Mouse (Mus musculus) lung, embryonic 14.5 days (tissue): ENCODE results near the gene Fmnl2. TPM values are rescaled to one million over a fixed set of nuclear protein-coding genes. Genes with fewer than 3 reads are reported as not detected.

Source experiments
- ATAC-seq: fragments of 200-750 bp; cut with Nextera tagmentation; 2 replicates; pipeline ENCODE4 v1.8.0; 2017; ENCODE audit warnings: mild to moderate bottlenecking, moderate TSS enrichment, moderate library complexity; ENCODE audit not compliant: insufficient read depth
- DNase-seq: peaks from one replicate; pipeline ENCODE4 v3.0.0-alpha.2; 2015
- H3K27ac ChIP-seq: fragments of 300-500 bp; sonication (generic); 2 replicates; pipeline ENCODE4 v1.5.1; 2014; ENCODE audit warnings: low read depth, mild to moderate bottlenecking, moderate library complexity
- H3K27me3 ChIP-seq: fragments of 300-500 bp; sonication (generic); 2 replicates; pipeline ENCODE4 v1.6.1; 2014; ENCODE audit warnings: low read length, control low read depth; ENCODE audit not compliant: insufficient read depth
- H3K36me3 ChIP-seq: fragments of 300-500 bp; sonication (generic); 2 replicates; pipeline ENCODE4 v1.6.1; 2014; ENCODE audit warnings: control low read depth; ENCODE audit not compliant: insufficient read depth
- H3K4me1 ChIP-seq: fragments of 300-500 bp; sonication (generic); 2 replicates; pipeline ENCODE4 v1.6.1; 2014; ENCODE audit warnings: antibody characterized with exemption, control low read depth; ENCODE audit not compliant: insufficient read depth
- H3K4me2 ChIP-seq: fragments of 300-500 bp; sonication (generic); 2 replicates; pipeline ENCODE4 v1.6.1; 2014; ENCODE audit warnings: mild to moderate bottlenecking
- H3K4me3 ChIP-seq: fragments of 300-500 bp; sonication (generic); 2 replicates; pipeline ENCODE4 v1.5.1; 2014; ENCODE audit warnings: low read depth, low read length
- H3K9ac ChIP-seq: fragments of 300-500 bp; sonication (generic); 2 replicates; pipeline ENCODE4 v1.6.1; 2014
- H3K9me3 ChIP-seq: fragments of 300-500 bp; sonication (generic); 2 replicates; pipeline ENCODE4 v1.6.1; 2016; ENCODE audit warnings: low read depth, low read length, control low read depth
- CTCF ChIP-seq: IDR thresholded peaks from 2 replicates; pipeline ENCODE4 v1.5.1; 2016; ENCODE audit warnings: antibody characterized with exemption, low read depth
- WGBS: fragments of 180-500 bp; shearing (Covaris S2); extraction: QIAGEN DNeasy Blood & Tissue Kit; methylation state at CpG from one replicate; pipeline ENCODE4 v1.1.7; 2014; 5-methylcytosine and 5-hydroxymethylcytosine counted together
- polyA plus RNA-seq: library from polyadenylated mRNA; unstranded; fragments of >200 nt; fragmentation: Nextera tagmentation; extraction: Ambion mirVana; gene quantifications from 2 replicates; pipeline ENCODE4 v1.2.1, GENCODE M21; 2014

Fmnl2 gene
- polyA plus RNA-seq, 1 experiment from 2014 or later: 5.0 TPM

GRCm38 (mm10) chr2:53178966-53179365 lies 321.3 kb downstream of the Fmnl2 start:
- Histone ChIP-seq H3K9ac (no peak overlapping the region), H3K9me3 (no peaks in the 10 kb centered on the region), H3K27me3 (no peaks in the 10 kb centered on the region), H3K4me3 (no peak overlapping the region), H3K4me1 (no peaks in the 10 kb centered on the region), H3K27ac (no peak overlapping the region), H3K36me3 (peaks cover 26% of the 10 kb centered on the region), H3K4me2 (no peak overlapping the region)
- no peak for TF ChIP-seq CTCF
- ATAC-seq: no peak
- 81% methylated on average over 3 of the region's 3 CpGs for WGBS
- DNase-seq: no peak

DNA sequence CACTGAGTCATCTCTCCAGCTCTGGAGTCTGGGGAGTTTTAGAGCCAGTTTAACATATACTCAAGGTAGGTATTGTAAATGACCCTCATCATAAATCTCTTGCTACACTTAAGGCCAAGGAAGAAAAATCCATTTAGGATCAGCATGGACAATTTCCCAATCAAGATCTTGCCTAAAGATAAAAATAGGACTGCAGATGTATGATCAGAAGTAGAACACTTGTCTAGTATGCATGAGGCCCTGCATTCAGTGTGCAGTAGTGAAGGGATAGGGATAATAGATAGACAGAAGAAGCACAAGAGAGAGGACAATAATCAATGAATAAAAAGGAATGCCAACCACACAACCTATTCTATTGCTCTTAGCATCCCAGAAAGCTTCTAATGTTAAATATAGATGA lies 322.2 kb downstream of the Fmnl2 start:
- DNase-seq (no peak), ATAC-seq (no peak)
- H3K4me1 ChIP-seq: no peaks in the 10 kb centered on the region
- no peak overlapping the region for H3K9ac ChIP-seq
- peaks cover 18% of the 10 kb centered on the region for H3K36me3 ChIP-seq
- H3K9me3 ChIP-seq: no peaks in the 10 kb centered on the region
- no peak overlapping the region for H3K4me2 ChIP-seq
- no peaks in the 10 kb centered on the region for H3K27me3 ChIP-seq
- no peak overlapping the region for H3K27ac ChIP-seq
- H3K4me3 ChIP-seq: no peak overlapping the region
- TF ChIP-seq CTCF: no peak

Other genes with a start within 250 kb of the Fmnl2 start
- 0.39 and 0.96 TPM in 2 replicates for gene Cacnb4, start 181.0 kb upstream of the Fmnl2 start, polyA plus RNA-seq
- 37.1 and 38.2 TPM in 2 replicates for gene Stam2, start 115.6 kb upstream of the Fmnl2 start, polyA plus RNA-seq